Mouse (Mus musculus) kidney, postnatal 14 days (tissue): Measurements from ENCODE around the gene Rhox1.
"Not testable (repeated sequence)": the region's sequence is repeated elsewhere in the genome, so short reads cannot be mapped to it uniquely, and the experiment has no call there.

Experiments
- DNase-seq: peaks from one replicate; pipeline ENCODE4 v3.0.0; 2022; ENCODE audit warnings: mixed read lengths

Rhox1 gene

DNA sequence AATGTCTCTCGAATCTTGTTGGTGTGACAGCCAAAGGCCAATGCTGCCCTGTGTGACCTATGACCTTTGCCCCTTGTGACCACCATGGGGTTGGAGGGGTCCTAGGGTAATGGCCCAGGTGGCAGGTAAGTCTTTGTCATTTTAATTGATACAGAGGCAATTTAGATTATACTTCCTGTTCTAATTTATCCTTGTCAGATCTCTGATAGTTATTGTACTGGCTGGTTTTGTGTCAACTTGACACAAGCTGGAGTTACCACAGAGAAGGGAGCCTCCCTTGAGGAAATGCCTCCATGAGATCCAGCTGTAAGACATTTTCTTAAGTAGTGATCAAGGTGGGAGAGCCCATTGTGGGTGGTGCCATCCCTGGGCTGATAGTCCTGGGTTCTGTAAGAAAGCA lies at the start of gene Rhox1:
Gene Rhox1, minus strand, starts transcription at position 101 of the 400 bp plus-strand sequence.
- DNase-seq = not testable (repeated sequence)

- not testable (repeated sequence) for DNase-seq
Observed at GRCm38 (mm10) chrX:37265038-37265437, 43.0 kb upstream of the Rhox1 start, which contains the start of gene Rhox4a. Rhox4a (plus strand) TSS chrX:37265338.

GRCm38 (mm10) chrX:37249619-37250018 lies 27.6 kb upstream of the Rhox1 start, which contains the start of gene Rhox3a:
Rhox3a (plus strand) TSS chrX:37249919.
- DNase-seq = not testable (repeated sequence)

- not testable (repeated sequence) for DNase-seq
Observed at GRCm38 (mm10) chrX:37244676-37245075, 22.6 kb upstream of the Rhox1 start, which contains the start of gene Rhox2a. Rhox2a (plus strand) TSS chrX:37244976.

- no peak for DNase-seq
Observed at GRCm38 (mm10) chrX:37210941-37211340, 11.1 kb downstream of the Rhox1 start, which contains the start of gene Gm9. Gm9 (minus strand) TSS chrX:37211041.

DNA sequence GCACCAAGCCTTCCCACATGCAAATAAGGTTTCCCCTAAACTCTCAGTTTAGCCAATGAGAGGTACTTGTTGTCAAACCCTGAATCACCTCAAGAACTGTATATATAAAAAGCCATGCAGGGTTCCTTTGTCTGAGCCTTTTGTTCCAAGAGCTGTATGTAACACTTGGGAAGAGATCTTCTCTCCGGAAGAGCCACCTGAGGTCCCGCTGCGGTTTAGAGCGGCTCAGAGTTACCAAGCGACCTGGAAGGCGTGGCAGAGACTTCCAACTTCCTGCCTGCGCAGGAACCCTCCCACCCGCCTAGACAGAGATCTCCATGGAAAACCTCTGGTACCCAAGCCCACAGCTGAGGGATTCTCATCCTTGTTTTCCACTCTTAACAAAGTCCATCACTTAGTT lies 23.4 kb downstream of the Rhox1 start:
- DNase-seq = no peak

GRCm38 (mm10) chrX:37191744-37192379 lies 30.2 kb downstream of the Rhox1 start:
- DNase-seq = peak; percentile 2

GRCm38 (mm10) chrX:37191105-37191743 lies 30.8 kb downstream of the Rhox1 start, which contains the start of the genes Ndufa1 and Rnf113a1:
Ndufa1 (minus strand) TSS chrX:37191163.
Rnf113a1 (plus strand) TSS chrX:37191245.
- peak; percentile 88 for DNase-seq

DNA sequence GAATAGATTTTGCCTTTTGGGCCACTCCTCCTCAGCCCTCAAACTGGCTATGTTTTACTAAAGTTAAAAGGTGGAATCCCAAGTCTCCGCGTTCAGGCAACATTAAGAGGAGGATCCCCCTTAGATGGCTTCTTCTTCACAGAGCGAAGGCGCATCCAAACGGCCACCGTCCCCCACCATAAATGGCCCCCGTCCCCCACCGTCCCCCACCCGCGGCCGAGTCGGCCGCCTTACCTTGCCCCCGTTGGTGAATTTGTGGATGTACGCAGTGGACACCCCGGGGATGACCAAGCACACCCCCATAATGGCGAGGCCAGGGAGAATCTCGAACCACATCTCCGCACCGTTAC lies 31.3 kb downstream of the Rhox1 start:
- no peak for DNase-seq

- not testable (repeated sequence) for DNase-seq
Observed at GRCm38 (mm10) chrX:37184401-37184800, 37.7 kb downstream of the Rhox1 start.

GRCm38 (mm10) chrX:37168742-37169141 lies 53.3 kb downstream of the Rhox1 start, which contains the start of gene Akap14:
Akap14 (minus strand) TSS chrX:37168842.
- DNase-seq = no peak

DNA sequence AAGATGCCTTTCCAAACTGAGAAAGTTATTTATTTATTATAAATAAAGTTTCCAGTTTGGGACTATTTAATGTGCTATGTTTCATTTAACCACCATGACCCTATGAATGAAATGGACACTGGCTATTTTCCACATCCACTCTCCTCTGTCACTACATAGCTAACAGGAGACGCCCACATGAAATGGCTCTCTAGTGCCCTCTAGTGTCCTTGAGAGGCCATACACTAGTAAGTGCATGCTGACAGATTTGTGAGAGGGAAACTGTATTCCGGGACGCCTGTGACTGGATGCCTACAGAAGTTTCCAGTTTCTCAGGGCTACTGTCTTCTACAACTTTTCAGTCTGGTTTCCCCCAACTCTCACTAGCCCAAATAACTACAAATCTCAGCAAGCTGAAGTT lies 55.0 kb downstream of the Rhox1 start:
- peak; percentile 45 for DNase-seq
